Mouse (Mus musculus) liver, embryonic 14 days (tissue): ENCODE results near the gene Scyl2. TPM values are rescaled to one million over a fixed set of nuclear protein-coding genes. Genes with fewer than 3 reads are reported as not detected.

Experiments used
- polyA plus RNA-seq: library from polyadenylated mRNA; depleted of rRNA; stranded (reverse); fragments of >200 nt; gene quantifications from 2 replicates; pipeline ENCODE4 v1.2.3, GENCODE M21; 2012; rRNA removed

Scyl2 gene
- 10.5 and 11.8 TPM in 2 replicates for polyA plus RNA-seq

GRCm38 (mm10) chr10:89686139-89686808, at the start of gene Scyl2:
TSS of gene Scyl2 (minus strand) at chr10:89686285.

DNA sequence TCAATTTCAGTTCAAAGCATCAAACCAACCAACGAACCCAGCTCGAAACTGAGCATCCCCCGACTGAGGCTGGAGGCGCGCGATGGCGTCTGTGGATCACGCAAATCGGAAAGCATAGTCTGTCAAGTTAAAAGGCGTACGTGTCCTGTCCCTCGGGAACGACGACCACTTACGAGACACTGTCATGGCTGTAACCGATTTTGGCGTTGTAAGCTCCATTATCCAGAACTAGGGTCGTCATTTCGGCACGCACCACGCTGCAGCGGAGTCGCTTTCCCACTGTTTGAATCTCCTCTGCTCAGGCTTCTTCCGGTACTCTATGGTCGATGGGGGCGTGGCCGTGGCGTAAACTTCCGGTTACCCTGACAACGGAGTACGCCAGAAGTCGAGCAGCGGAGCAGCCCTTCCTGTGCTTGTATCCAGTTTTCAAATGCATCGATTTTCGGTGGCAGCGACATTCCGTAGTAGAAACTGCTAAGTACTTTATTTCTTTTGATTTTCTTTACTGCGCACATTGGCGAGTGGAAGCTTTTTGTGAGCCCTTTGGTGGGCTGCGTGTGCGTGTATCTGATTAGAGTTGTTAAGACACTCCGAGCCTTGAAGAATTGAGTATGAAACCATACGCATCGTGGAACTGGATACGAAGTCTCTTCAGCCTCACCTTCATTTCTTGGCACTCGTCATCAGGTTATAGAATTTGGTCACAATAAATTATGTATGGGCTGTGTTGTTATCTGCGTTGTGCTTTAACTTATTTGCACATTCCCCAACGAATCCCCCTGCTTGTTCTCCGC, 46.1 kb upstream of the Scyl2 start, which contains the start of gene Actr6:
TSS of gene Actr6 (minus strand) at position 295 of the 794 bp plus-strand sequence.

DNA sequence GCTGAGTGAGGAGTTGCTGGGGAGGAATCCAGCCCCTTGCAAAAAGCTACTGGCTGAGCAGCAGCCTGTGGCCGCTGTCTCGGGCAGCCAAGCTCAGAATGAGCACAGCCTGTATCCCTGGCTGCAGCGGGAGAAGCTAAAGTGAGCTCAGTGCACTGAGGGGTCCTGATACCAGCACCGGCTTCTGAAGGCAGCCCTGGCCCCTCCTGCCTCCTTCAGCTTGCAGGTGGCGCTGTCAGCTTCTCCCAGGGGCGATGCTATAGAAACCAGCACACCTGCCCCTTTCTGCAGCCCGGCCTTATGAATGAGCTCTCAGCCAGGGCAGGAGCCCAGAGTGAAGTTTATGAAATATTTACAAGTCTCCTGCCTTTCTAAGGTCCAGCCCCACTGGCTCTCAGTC, 65.0 kb downstream of the Scyl2 start, which contains the start of gene Slc17a8:
TSS of gene Slc17a8 (minus strand) at position 125 of the 400 bp plus-strand sequence.

Other genes with a start within 250 kb of the Scyl2 start
- gene Gas2l3, start 242.3 kb downstream of the Scyl2 start, polyA plus RNA-seq = 2.8 and 3.2 TPM in 2 replicates
- 2.9 and 3.4 TPM in 2 replicates for gene Nr1h4, start 152.7 kb downstream of the Scyl2 start, polyA plus RNA-seq
- 0.05 and 0.07 TPM in 2 replicates for gene Slc17a8, start 65.0 kb downstream of the Scyl2 start, polyA plus RNA-seq
- 6.9 and 7.2 TPM in 2 replicates for gene Actr6, start 46.0 kb upstream of the Scyl2 start, polyA plus RNA-seq
- 9.9 and 10.1 TPM in 2 replicates for gene Uhrf1bp1l, start 58.7 kb upstream of the Scyl2 start, polyA plus RNA-seq
- 0.08 TPM in 1 of 2 replicates, not detected in the other for gene Anks1b, start 187.2 kb upstream of the Scyl2 start, polyA plus RNA-seq